Mouse (Mus musculus): ENCODE measurements at regions not wholly inside any gene's neighbourhood (a gene's known extent, or its start where the extent isn't known, plus 50 kb on each side); places are given as distances from the start of the nearest gene placed in this dataset.

DNA sequence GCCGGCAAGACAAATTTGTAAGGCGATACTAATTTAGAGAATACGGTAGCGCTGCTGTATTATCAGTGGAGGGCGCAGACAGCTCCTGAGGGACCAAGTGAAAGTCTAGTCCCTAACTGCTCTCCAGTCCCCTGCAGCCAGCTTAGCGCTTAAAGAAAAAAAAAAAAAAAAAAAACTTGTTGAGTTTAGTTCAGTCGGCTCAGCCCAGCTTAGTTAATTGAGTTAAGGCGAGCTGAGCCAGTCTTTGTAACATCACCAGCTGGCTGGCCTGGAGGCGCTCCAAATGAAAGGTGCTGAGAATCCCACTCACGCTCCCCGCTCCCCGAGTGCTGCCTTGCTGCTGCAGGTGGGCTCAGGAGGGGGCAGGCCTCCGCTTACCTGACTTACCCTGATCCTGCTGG lies 128.6 kb downstream of the 2410131K14Rik start:
- ATAC-seq (ENCODE audit: extremely low read depth, insufficient number of reproducible peaks, low FRiP score, poor library complexity, severe bottlenecking) = no peak
- H3K4me3 ChIP-seq (ENCODE audit: low read depth, low read length) = no peak overlapping the region
- no peak for DNase-seq (ENCODE audit: low spot score)
- peaks cover 25% of the 10 kb centered on the region for H3K27me3 ChIP-seq (ENCODE audit: insufficient read depth, low read length)
- H3K4me1 ChIP-seq (ENCODE audit: insufficient read depth, low read depth, low read length) = no peaks in the 10 kb centered on the region
- no peaks in the 10 kb centered on the region for H3K36me3 ChIP-seq (replicated peaks)
- H3K9me3 ChIP-seq (replicated peaks) = no peaks in the 10 kb centered on the region
- TF ChIP-seq GATA2 (IDR thresholded peaks at IDR 0.05; ENCODE audit: borderline replicate concordance, low read depth, low read length) (no peak), GATA1 (IDR thresholded peaks at IDR 0.05; ENCODE audit: borderline replicate concordance, low read length) (no peak), TAL1 (conservative IDR thresholded peaks at IDR 0.05; ENCODE audit: low read depth, low read length) (no peak), POLR2AphosphoS5 (IDR thresholded peaks at IDR 0.05; ENCODE audit: insufficient replicate concordance, low read depth, low read length) (no peak), CTCF (IDR thresholded peaks at IDR 0.05; ENCODE audit: low read depth, low read length) (no peak)

DNA sequence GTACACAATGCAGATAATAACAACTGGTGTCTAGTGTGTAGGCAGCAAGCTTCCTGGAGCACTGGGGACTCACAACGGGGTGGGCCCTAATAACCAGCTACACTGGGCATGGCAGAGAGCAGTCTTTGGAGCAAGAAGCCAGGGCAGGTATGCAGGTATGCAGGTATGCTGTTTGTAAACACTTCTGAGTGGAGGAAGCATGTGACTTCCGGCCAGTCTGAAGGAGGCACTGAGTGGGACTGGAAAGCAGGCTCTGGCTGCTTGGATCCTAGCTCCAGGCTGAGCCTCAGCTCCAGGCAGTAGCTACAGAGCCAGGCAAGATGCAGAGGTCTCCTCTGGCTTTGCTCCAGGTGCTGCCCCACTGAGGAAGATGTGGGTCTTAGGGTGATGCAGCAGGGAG lies 129.9 kb downstream of the 2410131K14Rik start:
- Histone ChIP-seq H3K9me3 (replicated peaks) (no peaks in the 10 kb centered on the region), H3K36me3 (replicated peaks) (no peaks in the 10 kb centered on the region), H3K27me3 (ENCODE audit: insufficient read depth, low read length) (peaks cover 27% of the 10 kb centered on the region), H3K4me3 (ENCODE audit: low read depth, low read length) (no peak overlapping the region), H3K4me1 (ENCODE audit: insufficient read depth, low read depth, low read length) (peaks cover under 1% of the 10 kb centered on the region; the same call in 1 of the 2 replicates)
- TF ChIP-seq CTCF (IDR thresholded peaks at IDR 0.05; ENCODE audit: low read depth, low read length) (no peak), TAL1 (conservative IDR thresholded peaks at IDR 0.05; ENCODE audit: low read depth, low read length) (no peak), GATA1 (IDR thresholded peaks at IDR 0.05; ENCODE audit: borderline replicate concordance, low read length) (no peak), POLR2AphosphoS5 (IDR thresholded peaks at IDR 0.05; ENCODE audit: insufficient replicate concordance, low read depth, low read length) (no peak), GATA2 (IDR thresholded peaks at IDR 0.05; ENCODE audit: borderline replicate concordance, low read depth, low read length) (no peak)
- DNase-seq (ENCODE audit: low spot score) (no peak), ATAC-seq (ENCODE audit: extremely low read depth, insufficient number of reproducible peaks, low FRiP score, poor library complexity, severe bottlenecking) (no peak)

- peaks cover 9% of the 10 kb centered on the region for H3K4me1 ChIP-seq (ENCODE audit: insufficient read depth, low read depth, low read length)
- no peaks in the 10 kb centered on the region for H3K9me3 ChIP-seq (replicated peaks)
- TF ChIP-seq POLR2AphosphoS5 (IDR thresholded peaks at IDR 0.05; ENCODE audit: insufficient replicate concordance, low read depth, low read length) (no peak), CTCF (IDR thresholded peaks at IDR 0.05; ENCODE audit: low read depth, low read length) (no peak), TAL1 (conservative IDR thresholded peaks at IDR 0.05; ENCODE audit: low read depth, low read length) (no peak), GATA2 (IDR thresholded peaks at IDR 0.05; ENCODE audit: borderline replicate concordance, low read depth, low read length) (no peak), GATA1 (IDR thresholded peaks at IDR 0.05; ENCODE audit: borderline replicate concordance, low read length) (no peak)
- no peaks in the 10 kb centered on the region for H3K36me3 ChIP-seq (replicated peaks)
- ATAC-seq (ENCODE audit: extremely low read depth, insufficient number of reproducible peaks, low FRiP score, poor library complexity, severe bottlenecking) = no peak
- no peak for DNase-seq (ENCODE audit: low spot score)
- no peak overlapping the region for H3K4me3 ChIP-seq (ENCODE audit: low read depth, low read length)
- H3K27me3 ChIP-seq (ENCODE audit: insufficient read depth, low read length) = peaks cover 32% of the 10 kb centered on the region
These were observed 130.9 kb downstream of the 2410131K14Rik start for GRCm38 (mm10) chr5:118375916-118376315.

- ATAC-seq (ENCODE audit: extremely low read depth, insufficient number of reproducible peaks, low FRiP score, poor library complexity, severe bottlenecking) = no peak
These were observed 131.5 kb downstream of the 2410131K14Rik start for GRCm38 (mm10) chr5:118376478-118376877.

DNA sequence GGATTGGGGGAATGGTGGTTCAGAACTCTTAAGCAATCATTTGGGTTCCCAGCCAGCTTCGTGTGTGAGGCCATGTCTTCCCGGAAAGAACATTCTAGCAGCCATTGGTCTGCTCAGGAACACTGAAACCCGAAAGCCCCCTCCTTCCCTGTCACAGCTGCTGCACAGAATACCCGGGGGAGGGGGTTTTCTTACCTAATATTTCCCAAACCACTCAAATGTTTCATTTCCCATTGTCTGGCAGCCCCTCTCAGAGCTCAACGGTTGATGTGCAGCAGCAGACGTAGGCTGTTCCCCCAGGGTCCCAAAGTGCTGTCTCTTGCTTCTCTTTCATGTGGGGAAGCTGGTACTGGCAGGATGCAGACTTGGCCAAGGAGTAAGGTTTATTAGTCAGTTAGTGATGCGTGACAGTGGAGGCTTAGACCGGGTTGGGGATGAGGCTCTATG lies 132.4 kb downstream of the 2410131K14Rik start:
- Histone ChIP-seq H3K4me3 (ENCODE audit: low read depth, low read length) (no peak overlapping the region), H3K27me3 (ENCODE audit: insufficient read depth, low read length) (peaks cover 31% of the 10 kb centered on the region), H3K9me3 (replicated peaks) (no peaks in the 10 kb centered on the region), H3K36me3 (replicated peaks) (no peaks in the 10 kb centered on the region), H3K4me1 (ENCODE audit: insufficient read depth, low read depth, low read length) (peaks cover 14% of the 10 kb centered on the region)
- TF ChIP-seq POLR2AphosphoS5 (IDR thresholded peaks at IDR 0.05; ENCODE audit: insufficient replicate concordance, low read depth, low read length) (no peak), GATA2 (IDR thresholded peaks at IDR 0.05; ENCODE audit: borderline replicate concordance, low read depth, low read length) (no peak), TAL1 (conservative IDR thresholded peaks at IDR 0.05; ENCODE audit: low read depth, low read length) (no peak), CTCF (IDR thresholded peaks at IDR 0.05; ENCODE audit: low read depth, low read length) (no peak), GATA1 (IDR thresholded peaks at IDR 0.05; ENCODE audit: borderline replicate concordance, low read length) (no peak)
- DNase-seq (ENCODE audit: low spot score) = no peak
- ATAC-seq (ENCODE audit: extremely low read depth, insufficient number of reproducible peaks, low FRiP score, poor library complexity, severe bottlenecking) = no peak

More at GRCm38 (mm10) chr5:118376478-118376877, 131.5 kb downstream of the 2410131K14Rik start:
- Histone ChIP-seq H3K27me3 (ENCODE audit: insufficient read depth, low read length) (peaks cover 33% of the 10 kb centered on the region), H3K36me3 (replicated peaks) (no peaks in the 10 kb centered on the region), H3K4me1 (ENCODE audit: insufficient read depth, low read depth, low read length) (peaks cover 13% of the 10 kb centered on the region), H3K9me3 (replicated peaks) (no peaks in the 10 kb centered on the region), H3K4me3 (ENCODE audit: low read depth, low read length) (no peak overlapping the region)
- no peak for DNase-seq (ENCODE audit: low spot score)
- TF ChIP-seq TAL1 (conservative IDR thresholded peaks at IDR 0.05; ENCODE audit: low read depth, low read length) (no peak), GATA2 (IDR thresholded peaks at IDR 0.05; ENCODE audit: borderline replicate concordance, low read depth, low read length) (no peak), CTCF (IDR thresholded peaks at IDR 0.05; ENCODE audit: low read depth, low read length) (no peak), POLR2AphosphoS5 (IDR thresholded peaks at IDR 0.05; ENCODE audit: insufficient replicate concordance, low read depth, low read length) (no peak), GATA1 (IDR thresholded peaks at IDR 0.05; ENCODE audit: borderline replicate concordance, low read length) (no peak)

DNA sequence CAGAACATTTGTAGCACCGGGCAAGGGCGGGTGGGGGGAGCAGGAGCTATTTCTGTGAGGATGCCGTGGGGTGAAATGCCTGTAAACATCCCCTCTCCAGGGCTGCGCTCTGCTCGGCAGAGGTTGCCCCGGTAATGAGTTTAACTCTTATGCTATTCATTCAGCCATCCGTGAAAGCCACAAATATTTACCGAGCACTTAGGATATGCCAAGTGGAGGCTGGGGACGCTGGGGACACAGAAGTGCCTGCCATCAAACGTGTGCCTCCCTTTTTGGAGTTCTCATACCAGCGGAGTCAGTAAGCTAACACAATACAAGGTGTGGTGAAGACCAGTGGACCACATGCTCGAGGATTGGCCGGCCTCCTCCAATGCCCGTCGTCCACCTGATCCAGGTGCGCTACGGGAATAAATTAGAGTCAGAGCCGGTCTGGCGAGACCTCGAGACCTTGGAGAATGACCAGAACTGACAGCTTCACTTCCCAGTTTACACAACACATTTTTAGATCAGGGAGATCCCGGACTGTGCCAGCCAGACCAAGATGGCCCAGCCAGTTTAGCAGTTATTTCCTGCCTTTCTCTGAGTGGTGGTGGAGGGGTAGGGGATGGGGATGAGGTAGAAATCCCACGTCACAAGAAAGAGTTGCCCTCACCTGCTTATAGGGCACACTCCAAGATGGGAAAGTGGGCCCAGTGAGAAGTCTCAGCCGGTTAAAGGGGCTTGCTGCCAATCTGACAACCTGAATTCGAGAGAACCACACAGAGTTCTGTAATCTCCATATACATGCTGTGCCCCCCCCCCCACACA lies 134.4 kb downstream of the 2410131K14Rik start:
- peaks cover 14% of the 10 kb centered on the region for H3K4me1 ChIP-seq (ENCODE audit: insufficient read depth, low read depth, low read length)
- ATAC-seq (ENCODE audit: extremely low read depth, insufficient number of reproducible peaks, low FRiP score, poor library complexity, severe bottlenecking) (no peak), DNase-seq (ENCODE audit: low spot score) (no peak)
- TF ChIP-seq TAL1 (conservative IDR thresholded peaks at IDR 0.05; ENCODE audit: low read depth, low read length) = no peak
- no peak for TF ChIP-seq CTCF (IDR thresholded peaks at IDR 0.05; ENCODE audit: low read depth, low read length)
- no peak for TF ChIP-seq GATA2 (IDR thresholded peaks at IDR 0.05; ENCODE audit: borderline replicate concordance, low read depth, low read length)
- no peak for TF ChIP-seq GATA1 (IDR thresholded peaks at IDR 0.05; ENCODE audit: borderline replicate concordance, low read length)
- no peak for TF ChIP-seq POLR2AphosphoS5 (IDR thresholded peaks at IDR 0.05; ENCODE audit: insufficient replicate concordance, low read depth, low read length)
- no peak overlapping the region for H3K4me3 ChIP-seq (ENCODE audit: low read depth, low read length)
- H3K9me3 ChIP-seq (replicated peaks) = no peaks in the 10 kb centered on the region
- H3K36me3 ChIP-seq (replicated peaks) = no peaks in the 10 kb centered on the region
- H3K27me3 ChIP-seq (ENCODE audit: insufficient read depth, low read length) = peaks cover 32% of the 10 kb centered on the region

Measured in G1E (cell line).